Mouse (Mus musculus): ENCODE measurements around the gene Zcchc2. TPM values are rescaled to one million over a fixed set of nuclear protein-coding genes. Genes with fewer than 3 reads are reported as not detected.
A peak's percentile ranks its signal among the peaks of the same experiment; 100 is the strongest.

Zcchc2 gene
- polyA plus RNA-seq, 1 experiment from 2014 or later, result 1.8 TPM

DNA sequence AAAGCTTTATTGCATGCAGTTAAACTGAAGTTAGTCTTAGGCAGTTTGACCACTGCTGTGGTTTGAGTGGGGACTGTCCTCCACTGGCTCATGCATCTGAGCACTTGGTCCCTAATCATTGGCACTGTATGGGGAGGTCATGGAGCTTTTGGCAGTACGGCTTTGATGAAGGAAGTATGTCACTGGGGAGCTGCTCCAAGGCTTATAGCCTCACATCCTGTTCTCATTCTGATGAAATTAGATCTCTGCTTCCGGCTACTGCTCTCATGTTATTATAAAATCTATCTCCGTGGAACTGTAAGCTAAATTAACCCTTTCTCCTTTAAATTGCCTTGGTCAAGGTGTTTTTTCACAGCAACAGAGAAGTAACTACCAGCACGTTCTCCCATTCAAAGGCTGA is 25.7 kb upstream of the Zcchc2 start:
- Histone ChIP-seq H3K9me3 (no peaks in the 10 kb centered on the region), H3K9ac (replicated peaks) (no peak overlapping the region), H3K36me3 (no peaks in the 10 kb centered on the region), H3K27ac (no peak overlapping the region), H3K4me1 (replicated peaks) (no peaks in the 10 kb centered on the region), H3K27me3 (no peaks in the 10 kb centered on the region), H3K4me3 (replicated peaks) (no peak overlapping the region), H3K4me2 (no peak overlapping the region)
- WGBS, result 37% methylated on average over 4 of the region's 4 CpGs
- ATAC-seq (ENCODE audit: insufficient number of reproducible peaks, insufficient read depth, low FRiP score, low TSS enrichment, low read depth), result no peak

DNA sequence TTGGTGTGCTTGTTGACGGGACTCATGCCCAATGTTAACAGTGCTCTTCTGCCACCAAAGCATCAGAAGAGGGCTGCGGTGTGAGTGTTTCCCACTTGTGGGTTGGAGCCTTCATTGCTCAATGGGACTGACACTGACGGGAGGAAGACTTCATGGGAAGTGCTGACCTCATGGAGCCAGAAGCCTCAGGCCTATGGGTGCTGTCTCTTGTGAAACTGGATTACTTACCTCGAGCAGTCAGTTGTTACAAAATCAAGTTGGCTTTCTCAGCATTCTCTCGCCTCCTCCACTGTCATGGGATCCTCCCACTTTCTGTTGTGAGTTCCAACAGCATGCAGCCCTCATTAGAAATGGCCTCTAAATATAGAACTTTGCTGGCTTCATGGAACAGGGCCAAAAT is 25.0 kb upstream of the Zcchc2 start:
- no peaks in the 10 kb centered on the region for H3K27me3 ChIP-seq
- WGBS, result 87% methylated on average over 5 of the region's 5 CpGs
- no peaks in the 10 kb centered on the region for H3K9me3 ChIP-seq
- no peak overlapping the region for H3K4me2 ChIP-seq
- no peak for ATAC-seq (ENCODE audit: insufficient number of reproducible peaks, insufficient read depth, low FRiP score, low TSS enrichment, low read depth)
- H3K36me3 ChIP-seq, result no peaks in the 10 kb centered on the region
- no peaks in the 10 kb centered on the region for H3K4me1 ChIP-seq (replicated peaks)
- H3K4me3 ChIP-seq (replicated peaks), result no peak overlapping the region
- no peak overlapping the region for H3K27ac ChIP-seq
- H3K9ac ChIP-seq (replicated peaks), result no peak overlapping the region

DNA sequence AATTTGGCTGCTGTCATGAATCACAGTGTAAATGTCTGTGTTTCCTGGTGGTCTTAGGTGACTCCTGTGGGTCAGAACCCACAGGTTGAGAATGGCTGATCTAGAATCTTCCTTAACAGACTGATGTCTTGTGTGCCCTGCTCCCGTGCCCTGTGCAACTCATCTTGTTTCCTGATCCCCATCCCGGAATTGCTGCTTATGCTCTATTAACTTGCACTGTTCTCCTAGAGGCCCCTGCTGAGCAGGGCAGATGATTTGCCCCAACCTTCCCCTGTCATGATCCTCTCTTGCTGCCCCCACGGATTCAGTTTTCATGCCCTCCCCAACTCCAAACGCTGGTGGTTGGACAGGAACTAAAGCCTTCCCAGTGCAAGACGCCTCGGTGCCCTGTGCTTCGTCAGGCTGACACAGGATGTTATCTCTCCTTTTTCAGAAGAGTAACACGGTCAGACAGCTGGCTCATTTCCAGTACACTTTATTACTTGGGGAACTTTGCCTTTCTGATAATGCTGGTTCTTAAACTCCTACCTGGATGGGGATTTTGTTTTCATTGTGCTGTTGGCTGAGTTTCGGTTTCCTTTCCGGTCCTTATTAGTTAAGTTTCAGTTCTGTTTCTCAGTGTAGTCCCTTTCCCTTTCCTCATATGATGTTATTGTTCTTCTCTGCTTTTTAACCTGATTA is 18.6 kb upstream of the Zcchc2 start:
- H3K36me3 ChIP-seq, result no peaks in the 10 kb centered on the region
- no peaks in the 10 kb centered on the region for H3K9me3 ChIP-seq
- H3K4me3 ChIP-seq (replicated peaks), result no peak overlapping the region
- no peak overlapping the region for H3K9ac ChIP-seq (replicated peaks)
- no peak for ATAC-seq (ENCODE audit: insufficient number of reproducible peaks, insufficient read depth, low FRiP score, low TSS enrichment, low read depth)
- no peak overlapping the region for H3K27ac ChIP-seq
- no peaks in the 10 kb centered on the region for H3K27me3 ChIP-seq
- H3K4me2 ChIP-seq, result no peak overlapping the region
- no peaks in the 10 kb centered on the region for H3K4me1 ChIP-seq (replicated peaks)
- 55% methylated on average over 10 of the region's 10 CpGs for WGBS

DNA sequence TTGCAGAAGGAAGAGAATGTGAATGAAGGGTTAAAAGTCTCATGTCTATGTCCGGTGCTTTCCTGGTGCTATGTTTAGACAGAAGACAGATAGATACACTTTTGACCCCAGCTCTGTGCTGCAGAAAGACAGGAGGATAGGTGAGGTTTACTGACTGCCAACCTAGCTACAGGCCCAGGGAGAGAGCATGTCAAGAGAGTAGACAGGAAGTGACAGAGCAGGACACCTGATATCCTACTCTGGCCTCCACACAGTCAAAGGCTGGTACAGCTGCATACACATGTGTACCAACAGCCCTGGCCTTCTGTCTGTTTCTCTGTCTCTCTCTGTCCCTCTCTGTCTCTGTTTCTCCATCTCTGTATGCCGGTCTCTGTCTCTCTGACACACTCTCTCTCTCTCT is 16.2 kb upstream of the Zcchc2 start:
- 68% methylated on average over 2 of the region's 2 CpGs for WGBS
- ATAC-seq (ENCODE audit: insufficient number of reproducible peaks, insufficient read depth, low FRiP score, low TSS enrichment, low read depth), result no peak
- Histone ChIP-seq H3K4me2 (no peak overlapping the region), H3K9me3 (no peaks in the 10 kb centered on the region), H3K36me3 (no peaks in the 10 kb centered on the region), H3K4me1 (replicated peaks) (no peaks in the 10 kb centered on the region), H3K4me3 (replicated peaks) (no peak overlapping the region), H3K27ac (no peak overlapping the region), H3K9ac (replicated peaks) (no peak overlapping the region), H3K27me3 (no peaks in the 10 kb centered on the region)

DNA sequence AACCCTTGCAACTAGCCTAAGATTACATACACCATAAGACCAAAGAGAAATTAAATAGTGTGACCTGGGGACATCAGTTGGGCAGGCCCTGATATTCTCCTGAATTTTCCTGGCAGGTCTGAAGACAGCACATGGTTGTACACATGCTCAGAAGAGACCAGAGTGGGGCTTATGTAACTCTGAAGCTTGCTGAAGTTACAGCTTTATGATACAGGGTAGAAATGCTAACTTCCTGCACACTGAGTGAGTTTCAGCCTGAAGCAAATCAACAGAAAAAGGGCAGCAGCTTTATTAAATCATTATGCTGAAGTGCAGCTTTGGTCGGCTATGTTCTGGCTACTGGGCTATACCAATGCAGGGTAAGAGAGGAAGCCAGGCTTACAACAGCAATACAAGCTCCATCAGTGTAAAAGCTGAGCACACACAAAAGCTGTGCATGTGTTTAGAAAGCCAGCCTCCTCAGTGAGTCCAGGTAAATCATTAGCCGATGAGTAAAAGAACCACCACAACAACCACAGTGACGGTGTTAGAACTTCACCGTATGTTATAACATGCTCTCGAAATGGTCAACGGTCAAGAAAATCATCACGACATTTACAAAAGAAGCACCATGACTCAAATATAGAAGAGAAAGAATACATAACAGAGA is 12.6 kb upstream of the Zcchc2 start:
- Histone ChIP-seq H3K4me2 (no peak overlapping the region), H3K9ac (replicated peaks) (no peak overlapping the region), H3K36me3 (no peaks in the 10 kb centered on the region), H3K27ac (no peak overlapping the region), H3K27me3 (no peaks in the 10 kb centered on the region), H3K4me1 (replicated peaks) (no peaks in the 10 kb centered on the region), H3K4me3 (replicated peaks) (no peak overlapping the region), H3K9me3 (no peaks in the 10 kb centered on the region)
- 92% methylated on average over 7 of the region's 7 CpGs for WGBS
- no peak for ATAC-seq (ENCODE audit: insufficient number of reproducible peaks, insufficient read depth, low FRiP score, low TSS enrichment, low read depth)

DNA sequence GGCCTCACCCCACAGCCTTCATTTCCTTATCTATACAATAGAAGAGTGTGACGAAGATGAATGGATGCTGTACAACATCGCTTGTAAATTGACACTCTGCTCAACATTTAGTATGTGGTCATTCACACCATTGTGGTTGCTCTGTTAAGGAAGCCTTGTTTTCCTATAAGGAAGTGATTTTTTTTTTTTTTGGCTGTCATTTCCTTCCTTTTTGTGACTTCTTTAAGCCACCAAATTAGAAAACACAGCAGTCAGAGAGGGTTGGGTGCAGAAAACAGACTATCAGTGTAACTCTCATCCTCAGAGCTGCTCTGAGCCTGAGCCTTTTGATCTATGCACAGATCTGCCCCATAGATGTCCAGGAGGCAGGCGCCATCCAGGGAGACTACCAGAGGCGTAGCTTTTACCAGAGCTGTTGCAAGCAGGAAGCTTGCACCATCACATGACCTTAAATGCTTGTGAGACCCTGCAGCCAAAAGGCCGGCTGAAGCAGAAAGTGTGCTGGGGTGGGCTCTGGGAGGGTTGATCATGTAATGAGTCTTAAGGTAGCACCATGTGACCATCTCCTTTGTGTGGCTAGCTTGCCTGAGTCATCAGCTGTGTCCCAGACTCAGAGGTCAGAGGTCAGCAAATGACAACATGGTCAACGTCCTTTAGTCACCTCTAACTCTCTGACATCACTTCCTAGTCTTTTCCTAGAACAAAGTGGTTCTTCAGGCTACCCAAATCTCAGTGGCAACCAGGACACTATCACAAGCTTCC is 9.2 kb upstream of the Zcchc2 start:
- no peak overlapping the region for H3K4me3 ChIP-seq (replicated peaks)
- no peaks in the 10 kb centered on the region for H3K36me3 ChIP-seq
- no peaks in the 10 kb centered on the region for H3K27me3 ChIP-seq
- no peak overlapping the region for H3K9ac ChIP-seq (replicated peaks)
- no peak for ATAC-seq (ENCODE audit: insufficient number of reproducible peaks, insufficient read depth, low FRiP score, low TSS enrichment, low read depth)
- no peak overlapping the region for H3K27ac ChIP-seq
- H3K9me3 ChIP-seq, result no peaks in the 10 kb centered on the region
- WGBS, result 55% methylated on average over 6 of the region's 6 CpGs
- H3K4me1 ChIP-seq (replicated peaks), result no peaks in the 10 kb centered on the region
- H3K4me2 ChIP-seq, result no peak overlapping the region

DNA sequence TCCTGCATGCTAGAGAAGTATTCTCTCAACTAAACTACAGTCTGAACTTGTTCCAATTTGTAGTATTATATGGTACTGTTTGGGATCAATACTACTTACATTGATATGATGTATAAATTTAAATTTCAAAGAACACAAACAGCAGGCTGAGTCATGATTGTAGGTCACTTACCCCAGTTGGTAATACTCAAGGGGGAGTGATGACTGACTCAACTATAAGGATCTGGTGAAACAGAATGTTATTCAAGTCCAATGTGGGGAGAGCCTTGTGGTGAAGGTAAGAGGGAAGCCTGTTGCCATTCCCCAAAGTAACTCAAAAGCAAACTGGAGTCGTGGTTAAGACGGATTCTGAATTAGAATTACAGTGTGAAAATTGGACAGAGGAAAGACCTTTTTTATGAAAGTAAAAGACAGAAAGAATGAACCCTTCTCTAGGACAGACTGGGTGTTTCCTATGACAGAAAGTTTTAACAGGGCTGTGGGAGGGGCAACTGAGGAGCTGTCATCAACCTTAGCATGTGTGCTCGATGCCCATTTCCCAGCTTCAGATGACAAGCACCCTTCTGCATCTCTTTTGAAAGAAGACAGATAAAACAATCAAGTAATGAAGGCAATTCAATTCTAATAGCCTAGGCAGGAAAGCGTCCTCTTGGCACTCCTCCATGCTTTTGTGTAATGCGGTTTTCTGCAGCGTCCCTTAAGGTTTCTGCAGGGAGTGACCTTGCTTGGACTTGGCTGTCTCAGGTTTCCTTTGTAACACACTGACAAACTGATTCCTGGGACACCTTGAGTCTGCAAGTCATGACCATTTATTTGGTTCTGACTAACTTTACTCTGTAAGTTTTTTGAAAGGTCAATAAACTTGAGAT is 7.5 kb upstream of the Zcchc2 start:
- H3K4me1 ChIP-seq (replicated peaks), result no peaks in the 10 kb centered on the region
- WGBS, result 79% methylated on average over 6 of the region's 6 CpGs
- H3K4me2 ChIP-seq, result no peak overlapping the region
- no peaks in the 10 kb centered on the region for H3K36me3 ChIP-seq
- no peaks in the 10 kb centered on the region for H3K9me3 ChIP-seq
- ATAC-seq (ENCODE audit: insufficient number of reproducible peaks, insufficient read depth, low FRiP score, low TSS enrichment, low read depth), result no peak
- no peak overlapping the region for H3K9ac ChIP-seq (replicated peaks)
- H3K27ac ChIP-seq, result no peak overlapping the region
- no peaks in the 10 kb centered on the region for H3K27me3 ChIP-seq
- H3K4me3 ChIP-seq (replicated peaks), result no peak overlapping the region

DNA sequence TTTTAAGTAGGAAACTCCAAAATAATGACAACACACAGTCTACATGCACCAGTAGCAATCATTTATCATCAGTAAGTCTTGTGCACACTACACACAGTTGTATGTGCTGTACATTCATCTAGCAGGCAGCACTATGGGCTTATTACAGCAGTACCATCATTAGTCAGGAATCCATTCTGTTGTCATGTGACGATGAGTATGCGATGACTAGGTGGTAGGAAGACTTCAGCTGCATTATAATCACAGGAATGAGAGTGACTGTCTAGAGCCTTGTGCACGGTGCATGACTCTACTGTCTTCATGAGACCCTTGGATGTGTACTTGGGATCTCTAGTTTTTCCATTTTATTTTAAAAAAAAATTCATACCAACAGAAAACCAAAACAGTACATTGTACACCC is 6.0 kb upstream of the Zcchc2 start:
- H3K27me3 ChIP-seq, result no peaks in the 10 kb centered on the region
- no peaks in the 10 kb centered on the region for H3K9me3 ChIP-seq
- ATAC-seq (ENCODE audit: insufficient number of reproducible peaks, insufficient read depth, low FRiP score, low TSS enrichment, low read depth), result no peak
- H3K27ac ChIP-seq, result no peak overlapping the region
- no peaks in the 10 kb centered on the region; the same call in 1 of the 2 replicates for H3K4me1 ChIP-seq (replicated peaks)
- H3K4me2 ChIP-seq, result no peak overlapping the region
- H3K4me3 ChIP-seq (replicated peaks), result no peak overlapping the region
- WGBS, result 94% methylated on average over 3 of the region's 3 CpGs
- no peak overlapping the region for H3K9ac ChIP-seq (replicated peaks)
- no peaks in the 10 kb centered on the region for H3K36me3 ChIP-seq

DNA sequence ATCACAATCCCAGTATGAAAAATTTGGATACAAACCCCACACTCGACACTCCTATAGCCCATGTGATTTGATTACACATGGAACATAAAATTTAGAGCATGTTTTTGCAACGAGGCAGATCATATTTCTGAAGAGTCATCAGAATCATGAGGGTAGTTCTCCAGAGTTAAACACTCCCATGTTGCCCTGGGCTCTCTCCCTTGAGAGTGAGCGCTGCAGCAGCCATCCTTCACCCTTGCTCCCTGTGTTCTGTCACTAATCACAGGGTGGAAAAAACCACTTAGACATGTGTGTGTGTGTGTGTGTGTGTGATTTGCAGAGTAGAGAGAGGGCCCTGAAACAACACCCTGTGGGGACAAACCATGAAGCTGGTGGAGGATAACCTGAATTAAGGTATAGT is 2.0 kb upstream of the Zcchc2 start:
- Histone ChIP-seq H3K27ac (no peak overlapping the region), H3K36me3 (no peaks in the 10 kb centered on the region), H3K4me1 (replicated peaks) (peaks cover 17% of the 10 kb centered on the region), H3K9ac (replicated peaks) (no peak overlapping the region), H3K4me3 (replicated peaks) (no peak overlapping the region), H3K27me3 (no peaks in the 10 kb centered on the region; the same call in 1 of the 2 replicates), H3K9me3 (no peaks in the 10 kb centered on the region), H3K4me2 (no peak overlapping the region)
- WGBS, result 55% methylated on average over 3 of the region's 3 CpGs
- no peak for ATAC-seq (ENCODE audit: insufficient number of reproducible peaks, insufficient read depth, low FRiP score, low TSS enrichment, low read depth)

DNA sequence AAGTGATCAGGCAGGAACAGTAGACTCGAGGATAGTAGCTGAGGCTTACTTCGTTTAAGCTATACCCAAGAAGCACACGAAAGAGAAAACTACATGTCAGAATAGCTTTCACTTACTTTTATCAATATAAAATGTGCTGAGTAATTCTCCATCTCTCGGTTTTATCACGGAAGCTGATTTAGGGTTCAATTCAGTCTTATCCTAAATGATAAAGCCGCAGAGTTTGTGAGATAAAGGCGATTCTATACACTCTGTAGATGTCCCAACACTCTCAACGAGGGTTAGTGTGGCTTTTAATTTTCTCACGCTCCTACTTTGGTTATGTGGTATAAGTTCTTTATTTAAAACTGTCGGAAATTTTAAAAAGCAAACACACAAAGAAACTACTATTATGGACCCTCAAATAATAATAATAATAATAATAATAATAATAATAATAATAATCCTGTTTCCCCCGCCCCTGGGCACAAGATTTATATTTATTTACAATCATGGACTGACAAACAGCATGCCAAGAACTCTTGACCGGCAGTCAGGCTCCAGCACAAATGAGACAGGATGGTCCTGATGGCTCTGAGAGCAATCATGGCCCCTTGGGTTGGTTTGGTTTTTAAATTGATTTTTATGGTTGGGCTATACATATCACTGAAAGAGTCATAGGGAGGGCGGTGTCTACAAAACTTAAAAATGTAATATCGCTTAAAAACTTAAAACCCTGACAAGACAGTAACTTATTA is 1.1 kb upstream of the Zcchc2 start:
- WGBS, result 79% methylated on average over 14 of the region's 14 CpGs
- Histone ChIP-seq H3K4me1 (replicated peaks) (peaks cover 22% of the 10 kb centered on the region), H3K27me3 (no peaks in the 10 kb centered on the region; the same call in 1 of the 2 replicates), H3K9ac (replicated peaks) (no peak overlapping the region), H3K4me2 (peak overlapping the region; percentile 99), H3K36me3 (no peaks in the 10 kb centered on the region), H3K4me3 (replicated peaks) (peak overlapping the region; percentile 73), H3K9me3 (no peaks in the 10 kb centered on the region), H3K27ac (no peak overlapping the region)
- ATAC-seq (ENCODE audit: insufficient number of reproducible peaks, insufficient read depth, low FRiP score, low TSS enrichment, low read depth), result no peak

Measured in limb, embryonic 12.5 days (tissue).